Comparison of ENCODE assay signal across 9 mouse cellular contexts in genomic region chr3:89511400-89511799, GRCm38 (mm10). TPM values are rescaled to one million over a fixed set of nuclear protein-coding genes. Genes with fewer than 3 reads are reported as not detected.
DNase-seq lines count a peak whose midpoint lies in the region; ATAC-seq and TF ChIP-seq lines count a peak whose summit lies in the region.
"Had no signal": no experiment of that assay in that cellular context is flagged by ENCODE, and none has a peak within 500 bp of the region (broad histone marks: within the 10 kb centered on the region; RNA-seq: fewer than 3 reads in every experiment).

No protein-coding gene starts in this region.

- H3K9ac ChIP-seq in heart, embryonic 13.5 days = peak overlapping the region; percentile 45; the same call in 1 of the 2 replicates
- H3K9ac ChIP-seq in hindbrain, embryonic 11.5 days (ENCODE audit: low read depth, low read length) = peak overlapping the region; percentile 32; the same call in 1 of the 2 replicates
- peak overlapping the region; percentile 24; the same call in 1 of the 2 replicates for H3K9ac ChIP-seq in midbrain, embryonic 15.5 days

- no peak overlapping the region for H3K27ac ChIP-seq in heart, embryonic 13.5 days (replicated peaks)
- H3K27ac ChIP-seq in hindbrain, embryonic 11.5 days (ENCODE audit: low read depth, low read length) = no peak overlapping the region
- peak overlapping the region; percentile 75 for H3K27ac ChIP-seq in midbrain, embryonic 15.5 days

- no peak for DNase-seq in heart, postnatal 4 days
- peak; percentile 78 for DNase-seq in brain, embryonic 14.5 days (ENCODE audit: low read depth)
- DNase-seq in hindbrain, embryonic 11.5 days (ENCODE audit: low spot score) = peak; percentile 47
- DNase-seq in MN1 (ENCODE audit: low spot score) = no peak
- DNase-seq in adrenal gland, adult 18-20 months (ENCODE audit: low spot score in 2 of 2) = no peak
- no peak for DNase-seq in urinary bladder, postnatal 4 days (ENCODE audit: low spot score in 2 of 2)

- peak overlapping the region; percentile 27 for H3K4me3 ChIP-seq in heart, embryonic 13.5 days
- no peak overlapping the region for H3K4me3 ChIP-seq in hindbrain, embryonic 11.5 days (ENCODE audit: low read depth, low read length)
- H3K4me3 ChIP-seq in midbrain, embryonic 15.5 days = peak overlapping the region; percentile 10; the same call in 1 of the 2 replicates

- peaks cover 5% of the 10 kb centered on the region; the same call in 1 of the 2 replicates for H3K4me1 ChIP-seq in heart, embryonic 13.5 days
- 0 out of 2 replicates have a peak, but pooled peaks cover 5% of the 10 kb centered on the region for H3K4me1 ChIP-seq in hindbrain, embryonic 11.5 days (replicated peaks; ENCODE audit: control insufficient read depth, insufficient read depth, low read length)
- peaks cover 14% of the 10 kb centered on the region for H3K4me1 ChIP-seq in midbrain, embryonic 15.5 days

- ATAC-seq in heart, embryonic 13.5 days (ENCODE audit: extremely low read depth, insufficient number of reproducible peaks, low FRiP score, low TSS enrichment) = no peak
- ATAC-seq in hindbrain, embryonic 11.5 days (ENCODE audit: low FRiP score) = peak; percentile 45
- peak; percentile 82 for ATAC-seq in midbrain, embryonic 15.5 days (replicated peaks)

- H3K36me3 ChIP-seq in heart, embryonic 13.5 days = no peaks in the 10 kb centered on the region
- H3K36me3 ChIP-seq in hindbrain, embryonic 11.5 days (ENCODE audit: control insufficient read depth, insufficient read depth, low read length) = no peaks in the 10 kb centered on the region
- H3K36me3 ChIP-seq in midbrain, embryonic 15.5 days (replicated peaks) = no peaks in the 10 kb centered on the region

- peaks cover 59% of the 10 kb centered on the region for H3K27me3 ChIP-seq in heart, embryonic 13.5 days (replicated peaks)
- H3K27me3 ChIP-seq in hindbrain, embryonic 11.5 days (ENCODE audit: control insufficient read depth, insufficient read depth, low read length) = no peaks in the 10 kb centered on the region
- no peaks in the 10 kb centered on the region for H3K27me3 ChIP-seq in midbrain, embryonic 15.5 days (replicated peaks)

- no peak for TF ChIP-seq CTCF in brain, embryonic 14.5 days (IDR thresholded peaks at IDR 0.05; ENCODE audit: borderline replicate concordance, extremely low read depth, insufficient read depth, insufficient read length)

- peak overlapping the region; percentile 55 for H3K4me2 ChIP-seq in heart, embryonic 13.5 days
- H3K4me2 ChIP-seq in hindbrain, embryonic 11.5 days (replicated peaks; ENCODE audit: low read depth, low read length) = peak overlapping the region; percentile 31
- H3K4me2 ChIP-seq in midbrain, embryonic 15.5 days = peak overlapping the region; percentile 40

- H3K9me3 ChIP-seq in heart, embryonic 13.5 days = peaks cover 2% of the 10 kb centered on the region
- no peaks in the 10 kb centered on the region for H3K9me3 ChIP-seq in hindbrain, embryonic 11.5 days (ENCODE audit: control insufficient read depth, low read length)
- no peaks in the 10 kb centered on the region; the same call in 1 of the 2 replicates for H3K9me3 ChIP-seq in midbrain, embryonic 15.5 days

- 18% methylated on average over 15 of the region's 15 CpGs for WGBS in heart, embryonic 13.5 days
- WGBS in hindbrain, embryonic 11.5 days = 20% methylated on average over 15 of the region's 15 CpGs
- 7% methylated on average over 15 of the region's 15 CpGs for WGBS in midbrain, embryonic 15.5 days

- TF ChIP-seq POLR2A in brain, embryonic 14.5 days (IDR thresholded peaks at IDR 0.05; ENCODE audit: borderline replicate concordance, extremely low read depth, insufficient read depth, insufficient read length, poor library complexity, severe bottlenecking) = no peak

RNA-seq across cellular contexts. Expression of gene Kcnn3, which starts 8.6 kb away (rescaled TPM):
- 2.2 and 2.3 TPM in 2 replicates for polyA plus RNA-seq in heart, embryonic 13.5 days (2015; fragmentation: Nextera tagmentation; extraction: Ambion mirVana)
- 1 to 10 TPM; 4.3 to 4.8 TPM for total RNA-seq in heart, postnatal 4 days (2021)
- polyA plus RNA-seq in brain, embryonic 14.5 days (2012; rRNA removed) = 11.5 and 13.8 TPM in 2 replicates
- 1.5 and 2.9 TPM in 2 replicates for polyA plus RNA-seq in hindbrain, embryonic 11.5 days (2014; fragmentation: Nextera tagmentation; extraction: Ambion mirVana)
- polyA plus RNA-seq in midbrain, embryonic 15.5 days (2015; fragmentation: Nextera tagmentation; extraction: Ambion mirVana) = 8.5 and 8.7 TPM in 2 replicates
- total RNA-seq in adrenal gland, adult 18-20 months (2021) = 1 to 10 TPM; 2.7 to 3.8 TPM
- total RNA-seq: megakaryocyte-erythroid progenitor cell, adult 5-6 weeks had no signal

RNA-seq across cellular contexts. Expression of gene Pmvk, which starts 57.1 kb away (rescaled TPM):
- 47.6 and 58.3 TPM in 2 replicates for polyA plus RNA-seq in heart, embryonic 13.5 days (2015; fragmentation: Nextera tagmentation; extraction: Ambion mirVana)
- 10 to 100 TPM; 11.3 to 13.3 TPM for total RNA-seq in heart, postnatal 4 days (2021)
- polyA plus RNA-seq in brain, embryonic 14.5 days (2012; rRNA removed) = 72.2 and 86.3 TPM in 2 replicates
- polyA plus RNA-seq in hindbrain, embryonic 11.5 days (2014; fragmentation: Nextera tagmentation; extraction: Ambion mirVana) = 72.2 and 79.6 TPM in 2 replicates
- polyA plus RNA-seq in midbrain, embryonic 15.5 days (2015; fragmentation: Nextera tagmentation; extraction: Ambion mirVana) = 123 and 132 TPM in 2 replicates
- 10 to 100 TPM; 31.4 to 77.1 TPM for total RNA-seq in adrenal gland, adult 18-20 months (2021)

Comparison
In these comparisons a context has a peak if more than half of its experiments do, and no peak if none do; other contexts are left out.
1. DNase-seq: peak in brain, embryonic 14.5 days (single experiment) and hindbrain, embryonic 11.5 days (single experiment); none in heart, postnatal 4 days (single experiment), MN1 (single experiment), adrenal gland, adult 18-20 months (0 of 2) and urinary bladder, postnatal 4 days (0 of 2).
2. Peak in every context shown above with its lines, with median percentiles within 50 percentile points of each other: H3K4me2 ChIP-seq and H3K9ac ChIP-seq.